Mouse (Mus musculus) cerebellum, adult 2 months (tissue): ENCODE data around the gene Zan. TPM values are rescaled to one million over a fixed set of nuclear protein-coding genes. Genes with fewer than 3 reads are reported as not detected.

Experiments
- DNase-seq, 2 experiments: peaks; one replicate each; pipeline ENCODE4 v3.0.0; 2021
- H3K27ac ChIP-seq: fragments of 200-500 bp; 2 replicates; pipeline ENCODE4 v1.5.1; 2012; ENCODE audit warnings: low read length, control low read depth, inconsistent platforms; ENCODE audit not compliant: insufficient read depth
- H3K27me3 ChIP-seq: fragments of 200-500 bp; 2 replicates; pipeline ENCODE4 v1.6.1; 2012; ENCODE audit warnings: inconsistent platforms, mild to moderate bottlenecking, low read length, moderate library complexity; ENCODE audit not compliant: control insufficient read depth, insufficient read depth
- H3K4me1 ChIP-seq: fragments of 200-500 bp; 2 replicates; pipeline ENCODE4 v1.6.1; 2011; ENCODE audit warnings: low read length; ENCODE audit not compliant: control insufficient read depth, insufficient read depth
- H3K4me3 ChIP-seq: fragments of 200-500 bp; replicated peaks from 2 replicates; pipeline ENCODE3; 2011; ENCODE audit warnings: mild to moderate bottlenecking, low read depth, low read length, control low read depth; ENCODE audit not compliant: insufficient read depth
- CTCF ChIP-seq: fragments of 200-500 bp; IDR thresholded peaks from 2 replicates; pipeline ENCODE4 v1.5.1; 2011; ENCODE audit warnings: low read depth, mild to moderate bottlenecking, control low read depth, low read length, moderate library complexity, borderline replicate concordance; ENCODE audit not compliant: insufficient read depth
- POLR2A ChIP-seq: fragments of 200-500 bp; IDR thresholded peaks from 2 replicates; pipeline ENCODE4 v1.6.1; 2011; ENCODE audit warnings: low read length, control low read depth, borderline replicate concordance; ENCODE audit not compliant: insufficient read depth
- WGBS: fragments of 180-500 bp; shearing (Covaris S2); methylation state at CpG from one replicate; pipeline ENCODE4 v1.1.7; 2018; 5-methylcytosine and 5-hydroxymethylcytosine counted together
- polyA plus RNA-seq: library from polyadenylated mRNA; depleted of rRNA; stranded (reverse); fragments of >200 nt; gene quantifications from 2 replicates; pipeline ENCODE4 v1.2.3, GENCODE M21; 2012

The Zan gene
- polyA plus RNA-seq, 1 experiment, result 0.31 TPM

DNA sequence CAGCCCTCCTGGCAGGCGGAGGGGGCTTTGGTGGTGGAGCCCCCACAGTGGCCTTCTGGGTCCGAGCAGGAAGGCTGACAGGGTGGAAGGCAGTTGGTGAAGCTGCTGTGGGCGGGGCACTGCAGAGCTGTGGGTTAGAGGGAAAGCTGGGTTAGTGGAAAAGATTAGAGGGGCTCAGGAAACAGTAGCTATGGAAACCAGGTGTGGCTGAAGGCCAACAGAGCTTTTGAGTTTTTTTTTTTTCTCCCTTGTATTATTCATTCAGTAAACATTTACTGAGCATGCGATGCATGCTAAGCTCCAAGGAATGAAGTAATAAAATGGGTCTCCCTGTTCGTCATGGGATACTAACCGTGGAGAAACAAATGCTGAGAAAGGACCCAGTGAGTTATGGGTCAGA, 51.2 kb downstream of the Zan start:
- TF ChIP-seq POLR2A (no peak), CTCF (no peak)
- DNase-seq, result no peak
- Histone ChIP-seq H3K27ac (no peak overlapping the region), H3K27me3 (no peaks in the 10 kb centered on the region), H3K4me1 (no peaks in the 10 kb centered on the region), H3K4me3 (no peak overlapping the region)
- WGBS, result 66% methylated on average over 6 of the region's 6 CpGs

DNA sequence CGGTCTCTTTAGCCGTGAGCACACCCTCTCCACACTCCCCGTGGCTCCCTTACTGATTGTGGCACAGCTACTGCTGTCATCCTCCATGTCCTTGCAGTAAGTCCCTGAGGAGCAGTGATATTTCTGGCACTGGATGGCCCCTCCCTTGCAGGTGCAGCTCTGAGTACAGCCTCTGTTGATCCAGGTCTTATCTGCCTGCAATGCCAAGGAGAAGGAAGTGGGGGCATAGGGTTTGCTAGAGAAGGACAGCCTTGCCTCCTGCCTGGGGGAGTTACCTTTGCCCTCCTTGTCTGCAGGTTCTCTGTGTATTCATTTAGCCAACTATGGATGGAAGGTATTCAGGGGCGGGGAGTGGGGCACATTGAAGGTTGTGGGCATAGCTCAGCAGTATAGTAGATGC, 57.0 kb downstream of the Zan start:
- H3K4me1 ChIP-seq, result no peaks in the 10 kb centered on the region
- no peak overlapping the region for H3K27ac ChIP-seq
- no peaks in the 10 kb centered on the region for H3K27me3 ChIP-seq
- no peak overlapping the region for H3K4me3 ChIP-seq
- DNase-seq, result no peak
- no peak for TF ChIP-seq POLR2A
- WGBS, result 76% methylated on average over 4 of the region's 4 CpGs

DNA sequence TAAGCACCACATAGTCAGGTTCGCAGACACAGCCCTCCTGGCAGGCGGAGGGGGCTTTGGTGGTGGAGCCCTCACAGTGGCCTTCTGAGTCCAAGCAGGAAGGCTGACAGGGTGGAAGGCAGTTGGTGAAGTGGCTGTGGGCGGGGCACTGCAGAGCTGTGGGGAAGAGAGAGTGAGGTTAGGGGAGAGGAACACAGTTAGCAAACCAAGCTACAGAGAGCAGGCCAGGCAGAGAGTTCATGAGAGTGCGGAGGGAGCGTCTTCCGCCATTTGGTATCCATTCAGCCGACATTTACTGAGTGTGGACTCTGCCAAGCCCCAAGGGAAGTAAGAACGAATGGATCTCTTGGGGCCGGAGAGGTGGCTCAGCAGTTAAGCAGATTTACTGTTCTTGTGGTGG, 57.8 kb downstream of the Zan start:
- WGBS, result 71% methylated on average over 9 of the region's 9 CpGs
- TF ChIP-seq CTCF (no peak), POLR2A (no peak)
- H3K27ac ChIP-seq, result no peak overlapping the region
- no peak overlapping the region for H3K4me3 ChIP-seq
- no peaks in the 10 kb centered on the region for H3K4me1 ChIP-seq
- H3K27me3 ChIP-seq, result no peaks in the 10 kb centered on the region
- DNase-seq, result no peak

DNA sequence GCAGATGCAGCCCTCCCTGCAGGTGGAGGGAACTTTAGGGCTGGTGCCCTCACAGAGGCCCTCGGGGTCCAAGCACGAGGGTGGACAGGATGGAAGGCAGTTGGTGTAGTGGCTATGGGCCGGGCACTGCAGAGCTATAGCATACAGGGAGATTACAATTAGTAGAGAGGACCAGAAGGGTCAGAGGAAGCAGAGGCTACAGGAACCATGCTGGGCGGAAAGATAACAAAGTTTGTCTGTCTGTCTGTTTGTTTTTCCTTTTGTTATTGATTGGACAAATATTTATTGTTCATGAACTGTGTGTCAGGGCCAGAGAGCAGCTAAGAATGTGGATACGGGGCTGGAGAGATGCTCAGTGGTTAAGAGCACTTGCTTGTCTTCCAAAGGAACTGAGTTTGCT, 62.6 kb downstream of the Zan start:
- TF ChIP-seq CTCF (no peak), POLR2A (no peak)
- no peak for DNase-seq

DNA sequence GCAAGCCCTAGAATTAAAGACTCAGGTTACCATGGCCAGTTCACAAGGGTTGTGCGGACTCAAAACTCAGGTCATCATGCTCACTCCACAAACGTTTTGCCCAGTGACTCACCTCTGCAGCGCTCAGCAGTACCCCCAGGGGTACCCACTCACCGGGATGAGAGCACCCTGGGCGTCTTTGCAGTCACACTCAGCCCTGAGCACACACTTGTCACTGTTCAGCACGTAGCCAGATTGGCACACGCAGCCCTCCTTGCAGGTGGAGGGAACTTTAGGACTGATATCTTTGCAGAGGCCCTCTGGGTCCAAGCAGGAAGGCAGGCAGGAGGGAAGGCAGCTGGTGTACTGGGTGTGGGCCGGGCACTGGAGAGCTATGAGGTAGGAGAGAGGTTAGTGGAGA, 65.6 kb downstream of the Zan start:
- Histone ChIP-seq H3K27ac (no peak overlapping the region), H3K27me3 (no peaks in the 10 kb centered on the region), H3K4me1 (no peaks in the 10 kb centered on the region), H3K4me3 (no peak overlapping the region)
- DNase-seq, result no peak
- TF ChIP-seq CTCF (no peak), POLR2A (no peak)
- 79% methylated on average over 8 of the region's 8 CpGs for WGBS

More for the DNA sequence above, 62.6 kb downstream of the Zan start:
- 64% methylated on average over 5 of the region's 5 CpGs for WGBS
- Histone ChIP-seq H3K27me3 (no peaks in the 10 kb centered on the region), H3K27ac (no peak overlapping the region), H3K4me3 (no peak overlapping the region), H3K4me1 (no peaks in the 10 kb centered on the region)

DNA sequence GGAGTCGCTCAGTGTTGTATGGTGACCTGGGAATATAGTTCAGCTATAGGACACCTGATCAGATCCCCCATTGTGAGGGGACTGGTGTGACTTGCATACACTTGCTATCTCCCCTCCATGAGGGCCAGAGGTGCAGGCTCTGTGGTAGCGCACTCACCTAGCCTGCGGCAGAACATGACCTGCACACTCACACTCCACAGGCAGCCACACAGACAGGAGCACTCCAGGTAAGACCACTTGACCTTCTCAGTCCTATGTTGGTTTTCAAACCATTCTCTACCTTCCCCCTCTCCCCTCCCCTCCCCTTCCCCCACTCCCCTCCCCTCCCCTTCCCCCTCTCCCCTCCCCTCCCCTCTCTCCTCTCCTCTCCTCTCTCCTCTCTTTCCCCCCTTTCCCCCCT, 66.3 kb downstream of the Zan start:
- WGBS, result 96% methylated on average over 3 of the region's 3 CpGs
- DNase-seq, result no peak
- Histone ChIP-seq H3K4me3 (no peak overlapping the region), H3K27ac (no peak overlapping the region), H3K27me3 (no peaks in the 10 kb centered on the region), H3K4me1 (no peaks in the 10 kb centered on the region)
- no peak for TF ChIP-seq CTCF
- no peak for TF ChIP-seq POLR2A

DNA sequence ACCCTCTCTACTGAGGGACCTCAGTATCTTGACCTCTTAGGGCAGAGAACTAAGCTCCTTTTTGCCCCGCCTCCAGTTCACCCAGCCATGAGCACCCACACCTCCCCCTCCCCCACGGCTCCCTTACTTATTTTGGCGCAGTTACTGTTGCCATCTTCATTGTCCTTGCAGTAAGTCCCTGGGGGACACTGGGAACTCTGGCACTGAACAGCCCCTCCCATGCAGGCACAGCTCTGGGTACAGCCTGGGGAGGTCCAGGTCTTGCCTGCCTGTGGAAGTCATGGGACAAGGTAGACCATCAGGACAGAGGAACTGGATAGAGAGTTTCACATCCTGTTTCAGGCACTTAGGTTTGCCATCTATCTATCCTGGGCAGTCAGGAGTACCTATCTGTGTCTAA, 66.8 kb downstream of the Zan start:
- WGBS, result 59% methylated on average over 3 of the region's 3 CpGs
- no peak overlapping the region for H3K27ac ChIP-seq
- TF ChIP-seq POLR2A, result no peak
- TF ChIP-seq CTCF, result no peak
- no peaks in the 10 kb centered on the region for H3K27me3 ChIP-seq
- no peak overlapping the region for H3K4me3 ChIP-seq
- DNase-seq, result no peak
- no peaks in the 10 kb centered on the region for H3K4me1 ChIP-seq

DNA sequence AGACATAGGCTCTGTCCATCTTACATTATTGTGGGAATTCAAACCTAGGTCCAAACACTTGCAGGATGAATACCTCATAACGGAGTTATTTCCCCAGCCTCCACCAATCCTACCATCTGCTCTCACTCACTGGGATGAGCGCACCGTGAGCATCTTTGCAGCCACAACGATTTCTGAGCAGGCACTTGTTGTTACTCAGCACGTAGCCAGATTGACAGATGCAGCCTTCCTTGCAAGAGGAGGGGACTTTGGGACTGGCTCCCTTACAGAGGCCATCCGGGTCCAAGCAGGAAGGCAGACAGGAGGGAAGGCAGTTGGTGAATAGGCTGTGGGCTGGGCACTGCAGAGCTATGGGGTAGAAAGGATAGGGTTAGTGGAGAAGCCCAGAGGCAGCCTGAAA, 67.4 kb downstream of the Zan start:
- Histone ChIP-seq H3K27me3 (no peaks in the 10 kb centered on the region), H3K4me3 (no peak overlapping the region), H3K27ac (no peak overlapping the region), H3K4me1 (no peaks in the 10 kb centered on the region)
- 14% methylated on average over 6 of the region's 6 CpGs for WGBS
- TF ChIP-seq CTCF, result no peak
- TF ChIP-seq POLR2A, result no peak
- no peak for DNase-seq
